Mouse (Mus musculus) stomach, embryonic 14.5 days (tissue): Measurements from ENCODE around the gene Cyb5r2. TPM values are rescaled to one million over a fixed set of nuclear protein-coding genes. Genes with fewer than 3 reads are reported as not detected.

ENCODE experiments used
- ATAC-seq: fragments of 200-750 bp; cut with Nextera tagmentation; 2 replicates; pipeline ENCODE4 v1.8.0; 2017; ENCODE audit warnings: low read depth, moderate TSS enrichment; ENCODE audit not compliant: insufficient number of reproducible peaks, insufficient read depth, low FRiP score
- H3K27ac ChIP-seq: fragments of 300-500 bp; sonication (generic); 2 replicates; pipeline ENCODE4 v1.5.1; 2014; ENCODE audit warnings: mild to moderate bottlenecking, low read length, moderate library complexity, mixed read lengths
- H3K27me3 ChIP-seq: fragments of 300-500 bp; sonication (generic); 2 replicates; pipeline ENCODE4 v1.6.1; 2014; ENCODE audit warnings: low read length, control low read depth, mixed read lengths; ENCODE audit not compliant: control insufficient read depth, insufficient read depth
- H3K36me3 ChIP-seq: fragments of 300-500 bp; sonication (generic); 2 replicates; pipeline ENCODE4 v1.6.1; 2014; ENCODE audit warnings: mild to moderate bottlenecking, control low read depth, low read length, moderate library complexity, mixed read lengths; ENCODE audit not compliant: control insufficient read depth, insufficient read depth
- H3K4me1 ChIP-seq: fragments of 300-500 bp; sonication (generic); 2 replicates; pipeline ENCODE4 v1.6.1; 2014; ENCODE audit warnings: low read length, control low read depth, mixed read lengths; ENCODE audit not compliant: control insufficient read depth, insufficient read depth
- H3K4me2 ChIP-seq: fragments of 300-500 bp; sonication (generic); replicated peaks from 2 replicates; pipeline ENCODE4 v1.6.1; 2014; ENCODE audit warnings: low read depth, low read length, control low read depth
- H3K4me3 ChIP-seq: fragments of 300-500 bp; sonication (generic); 2 replicates; pipeline ENCODE4 v1.5.1; 2014; ENCODE audit warnings: low read depth, low read length, control low read depth
- H3K9ac ChIP-seq: fragments of 300-500 bp; sonication (generic); replicated peaks from 2 replicates; pipeline ENCODE4 v1.6.1; 2014; ENCODE audit warnings: low read depth, mild to moderate bottlenecking, control low read depth, low read length, moderate library complexity, mixed read lengths
- H3K9me3 ChIP-seq: fragments of 300-500 bp; sonication (generic); 2 replicates; pipeline ENCODE4 v1.6.1; 2016; ENCODE audit warnings: low read depth, low read length, control low read depth; ENCODE audit not compliant: control insufficient read depth
- WGBS: fragments of 180-500 bp; shearing (Covaris S2); extraction: QIAGEN DNeasy Blood & Tissue Kit; methylation state at CpG from one replicate; pipeline ENCODE4 v1.1.7; 2014; 5-methylcytosine and 5-hydroxymethylcytosine counted together
- polyA plus RNA-seq: library from polyadenylated mRNA; unstranded; fragments of >200 nt; fragmentation: Nextera tagmentation; extraction: Ambion mirVana; gene quantifications from 2 replicates; pipeline ENCODE4 v1.2.1, GENCODE M21; 2014

The Cyb5r2 gene
- polyA plus RNA-seq, 1 experiment from 2014 or later = 0.12 TPM

DNA sequence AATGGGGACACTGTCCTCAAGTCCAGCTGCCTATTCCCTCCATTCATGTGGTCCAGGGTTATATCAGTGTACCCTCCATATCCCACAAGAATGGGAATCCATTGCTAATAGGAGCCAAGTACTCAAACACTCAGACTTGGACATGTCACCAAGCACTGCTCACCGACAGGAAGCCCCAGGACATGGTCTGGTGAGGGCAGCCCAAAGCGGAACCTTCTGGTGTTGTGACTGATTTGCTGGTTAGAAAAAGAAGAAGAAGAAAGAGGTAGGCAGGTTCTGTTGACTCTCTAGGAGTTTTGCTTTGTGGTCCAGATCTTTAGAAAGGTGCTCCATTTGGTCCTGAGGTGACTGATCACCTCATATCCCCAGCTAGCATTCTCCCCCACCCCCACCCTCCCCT lies 1.1 kb downstream of the Cyb5r2 start:
- no peak overlapping the region for H3K27ac ChIP-seq
- no peaks in the 10 kb centered on the region for H3K27me3 ChIP-seq
- no peaks in the 10 kb centered on the region for H3K36me3 ChIP-seq
- ATAC-seq = no peak
- no peak overlapping the region for H3K4me2 ChIP-seq
- no peaks in the 10 kb centered on the region for H3K9me3 ChIP-seq
- no peaks in the 10 kb centered on the region for H3K4me1 ChIP-seq
- no peak overlapping the region for H3K9ac ChIP-seq
- no peak overlapping the region for H3K4me3 ChIP-seq
- WGBS = 88% methylated on average over 2 of the region's 2 CpGs

DNA sequence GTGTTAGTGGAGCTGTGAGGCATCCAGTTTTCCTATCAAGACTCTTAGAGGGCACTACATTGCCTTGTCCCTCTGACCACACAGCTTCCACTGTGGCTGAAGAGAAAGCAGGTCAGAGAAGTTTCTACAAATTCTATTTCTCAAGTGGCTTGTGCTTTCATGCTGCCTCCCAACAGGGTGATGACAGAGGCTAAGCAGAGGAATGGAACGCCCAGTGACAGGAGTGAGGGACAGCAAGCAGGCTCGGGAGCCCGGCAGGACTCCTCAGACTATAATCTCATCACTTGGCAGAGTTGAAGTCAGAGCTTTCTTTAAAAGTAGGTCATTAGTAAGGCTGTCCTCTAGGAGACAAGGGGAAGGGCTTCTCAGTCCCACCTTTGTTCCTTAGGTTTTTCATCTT lies 1.9 kb downstream of the Cyb5r2 start:
- H3K9me3 ChIP-seq = no peaks in the 10 kb centered on the region
- no peaks in the 10 kb centered on the region for H3K27me3 ChIP-seq
- ATAC-seq = no peak
- H3K4me2 ChIP-seq = no peak overlapping the region
- H3K36me3 ChIP-seq = no peaks in the 10 kb centered on the region
- H3K4me3 ChIP-seq = no peak overlapping the region
- no peak overlapping the region for H3K9ac ChIP-seq
- no peaks in the 10 kb centered on the region for H3K4me1 ChIP-seq
- H3K27ac ChIP-seq = no peak overlapping the region
- 76% methylated on average over 3 of the region's 3 CpGs for WGBS

DNA sequence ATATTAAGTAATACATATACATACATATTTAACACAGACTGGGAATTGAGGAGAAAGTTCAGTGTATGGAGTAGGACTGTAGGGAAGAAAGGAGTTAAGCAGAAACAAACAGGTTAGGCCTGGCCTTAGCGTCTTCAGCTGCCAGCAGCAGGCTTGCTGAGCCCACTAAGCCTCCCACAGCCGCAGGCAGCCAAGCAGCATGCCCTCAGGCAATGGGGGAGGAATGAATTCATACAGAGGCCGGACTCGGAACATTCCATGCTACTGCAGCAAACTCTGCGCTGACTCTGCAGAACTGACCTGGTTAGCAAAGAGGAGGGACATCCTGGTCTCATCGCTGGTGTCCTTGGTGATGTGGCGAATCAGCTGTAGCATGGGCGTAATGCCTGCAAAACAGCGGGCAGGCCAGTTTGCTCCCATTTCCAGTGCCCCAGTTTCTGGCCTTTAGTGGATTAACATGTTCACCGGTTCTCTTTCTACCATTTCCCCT lies 5.8 kb downstream of the Cyb5r2 start:
- H3K4me3 ChIP-seq = no peak overlapping the region
- H3K9me3 ChIP-seq = no peaks in the 10 kb centered on the region
- ATAC-seq = no peak
- no peaks in the 10 kb centered on the region for H3K27me3 ChIP-seq
- H3K27ac ChIP-seq = no peak overlapping the region
- no peak overlapping the region for H3K9ac ChIP-seq
- no peak overlapping the region for H3K4me2 ChIP-seq
- 71% methylated on average over 10 of the region's 10 CpGs for WGBS
- no peaks in the 10 kb centered on the region for H3K4me1 ChIP-seq
- no peaks in the 10 kb centered on the region for H3K36me3 ChIP-seq

DNA sequence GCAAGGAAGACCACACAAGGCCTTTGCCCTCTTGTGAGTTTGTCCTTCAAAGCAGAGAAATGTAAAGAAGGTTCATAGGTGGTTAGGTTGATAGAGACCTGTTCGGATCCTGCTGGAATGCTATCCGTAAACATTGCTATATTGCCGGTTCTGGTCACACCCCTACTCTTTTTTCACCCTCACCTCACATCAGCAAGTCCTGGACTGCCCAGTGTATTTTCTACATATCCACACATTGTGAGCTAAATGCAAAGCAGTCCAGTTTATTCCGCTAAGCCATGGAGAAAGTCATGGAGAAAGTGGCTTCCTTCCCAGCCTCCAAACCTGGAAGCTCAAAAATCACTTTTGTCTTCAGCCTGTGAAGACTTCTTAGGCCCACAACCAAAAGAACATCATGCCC lies 8.1 kb downstream of the Cyb5r2 start:
- H3K9me3 ChIP-seq = no peaks in the 10 kb centered on the region
- no peak overlapping the region for H3K4me2 ChIP-seq
- H3K4me1 ChIP-seq = no peaks in the 10 kb centered on the region
- H3K9ac ChIP-seq = no peak overlapping the region
- ATAC-seq = no peak
- H3K4me3 ChIP-seq = no peak overlapping the region
- H3K27ac ChIP-seq = no peak overlapping the region
- no peaks in the 10 kb centered on the region for H3K27me3 ChIP-seq
- peaks cover 3% of the 10 kb centered on the region; the same call in 1 of the 2 replicates for H3K36me3 ChIP-seq
- WGBS = 75% methylated on average over 4 of the region's 4 CpGs

DNA sequence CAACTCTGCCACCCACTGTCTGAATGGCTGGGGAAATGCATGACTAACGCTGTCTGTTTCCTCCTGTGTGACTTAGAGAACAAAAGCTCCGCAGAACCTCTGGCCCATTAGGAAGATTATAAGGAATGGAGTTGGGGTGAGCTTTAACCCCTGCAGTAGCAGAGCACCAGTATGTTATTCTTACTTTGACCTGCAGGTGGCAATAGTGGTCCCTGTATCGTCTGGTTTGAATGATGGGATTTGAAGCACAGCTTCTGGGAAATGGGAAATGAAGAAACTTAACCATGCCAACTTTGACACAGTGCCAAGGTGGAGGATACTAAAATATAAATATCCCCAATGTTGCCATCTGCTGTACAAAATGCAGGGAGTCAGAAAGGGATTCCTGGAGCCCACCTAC lies 8.6 kb downstream of the Cyb5r2 start:
- Histone ChIP-seq H3K27me3 (no peaks in the 10 kb centered on the region), H3K27ac (no peak overlapping the region), H3K4me3 (no peak overlapping the region), H3K9me3 (no peaks in the 10 kb centered on the region), H3K4me2 (no peak overlapping the region), H3K9ac (no peak overlapping the region), H3K4me1 (no peaks in the 10 kb centered on the region), H3K36me3 (peaks cover 5% of the 10 kb centered on the region; the same call in 1 of the 2 replicates)
- WGBS = 11% methylated on average over 3 of the region's 3 CpGs
- ATAC-seq = no peak

DNA sequence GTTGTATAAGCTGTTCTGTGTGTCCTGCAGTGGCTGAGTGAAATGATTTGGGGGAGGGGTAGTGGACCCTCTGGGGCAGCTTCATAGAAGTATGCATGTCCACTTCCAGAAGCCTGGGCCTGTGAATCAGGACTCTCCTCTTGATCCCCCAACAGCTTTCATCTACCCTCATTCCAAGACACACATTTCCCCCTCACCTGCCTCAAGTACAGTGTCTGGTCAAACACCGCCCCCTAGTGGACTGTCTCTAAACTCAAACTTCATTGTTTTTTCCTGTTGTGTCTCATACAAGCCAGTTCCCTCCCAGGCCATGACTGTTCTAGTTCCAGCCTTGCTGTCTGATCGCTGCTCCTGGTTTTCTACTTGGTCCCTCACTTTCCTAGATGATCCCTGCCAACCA lies 9.9 kb downstream of the Cyb5r2 start:
- no peak overlapping the region for H3K4me2 ChIP-seq
- no peaks in the 10 kb centered on the region for H3K9me3 ChIP-seq
- WGBS = 12% methylated on average over 2 of the region's 2 CpGs
- H3K4me3 ChIP-seq = no peak overlapping the region
- ATAC-seq = 0 out of 2 replicates have a peak, but pooled peaks have one; percentile 2
- no peak overlapping the region for H3K27ac ChIP-seq
- peaks cover 10% of the 10 kb centered on the region; the same call in 1 of the 2 replicates for H3K36me3 ChIP-seq
- no peaks in the 10 kb centered on the region for H3K4me1 ChIP-seq
- H3K27me3 ChIP-seq = no peaks in the 10 kb centered on the region
- H3K9ac ChIP-seq = no peak overlapping the region

DNA sequence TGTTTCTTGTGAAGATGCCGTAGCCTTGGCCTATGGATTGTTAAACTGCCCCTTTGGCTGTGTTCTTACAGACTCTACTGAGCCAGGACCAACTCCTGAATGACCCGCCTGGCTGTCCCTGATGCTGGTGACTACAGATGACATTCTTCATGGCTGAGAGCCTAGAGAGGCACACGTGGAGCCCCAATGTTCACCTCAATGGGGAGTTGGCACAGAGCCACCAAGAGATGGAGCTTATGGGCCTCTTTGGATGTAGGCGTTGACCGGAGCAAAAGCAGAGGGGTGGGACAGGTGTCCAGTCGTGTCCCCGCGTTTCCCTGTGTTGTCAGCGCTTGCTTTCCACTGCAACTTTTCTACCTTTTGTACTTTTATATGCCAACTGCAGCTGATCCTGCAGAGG lies 10.4 kb downstream of the Cyb5r2 start:
- 86% methylated on average over 9 of the region's 9 CpGs for WGBS
- Histone ChIP-seq H3K4me1 (no peaks in the 10 kb centered on the region), H3K36me3 (peaks cover 11% of the 10 kb centered on the region; the same call in 1 of the 2 replicates), H3K27ac (no peak overlapping the region), H3K4me3 (no peak overlapping the region), H3K4me2 (no peak overlapping the region), H3K27me3 (no peaks in the 10 kb centered on the region), H3K9ac (no peak overlapping the region), H3K9me3 (no peaks in the 10 kb centered on the region)
- ATAC-seq = no peak

DNA sequence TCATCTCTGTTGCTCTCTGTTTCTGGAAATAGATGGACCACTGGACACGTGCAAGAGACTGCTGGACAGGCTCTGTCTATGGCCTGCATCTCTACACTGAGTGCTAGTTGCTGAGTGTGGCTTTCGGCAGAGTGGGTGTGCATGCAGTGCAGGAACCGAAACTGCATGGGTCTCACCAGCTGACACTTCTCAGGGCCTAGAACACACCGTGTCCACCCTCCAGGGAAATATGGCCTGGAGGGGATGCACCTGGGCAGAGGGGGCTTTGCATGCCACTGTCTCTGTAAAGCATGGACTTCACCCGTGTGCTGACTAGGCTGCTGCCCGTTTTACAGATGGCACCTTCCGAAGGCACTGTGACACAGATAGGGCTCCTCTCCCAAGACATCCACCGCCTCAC lies 11.8 kb downstream of the Cyb5r2 start:
- no peak for ATAC-seq
- WGBS = 91% methylated on average over 8 of the region's 8 CpGs
- no peaks in the 10 kb centered on the region for H3K27me3 ChIP-seq
- H3K36me3 ChIP-seq = peaks cover 16% of the 10 kb centered on the region
- no peaks in the 10 kb centered on the region for H3K9me3 ChIP-seq
- H3K9ac ChIP-seq = no peak overlapping the region
- no peak overlapping the region for H3K27ac ChIP-seq
- no peak overlapping the region for H3K4me3 ChIP-seq
- H3K4me2 ChIP-seq = no peak overlapping the region
- no peaks in the 10 kb centered on the region for H3K4me1 ChIP-seq

DNA sequence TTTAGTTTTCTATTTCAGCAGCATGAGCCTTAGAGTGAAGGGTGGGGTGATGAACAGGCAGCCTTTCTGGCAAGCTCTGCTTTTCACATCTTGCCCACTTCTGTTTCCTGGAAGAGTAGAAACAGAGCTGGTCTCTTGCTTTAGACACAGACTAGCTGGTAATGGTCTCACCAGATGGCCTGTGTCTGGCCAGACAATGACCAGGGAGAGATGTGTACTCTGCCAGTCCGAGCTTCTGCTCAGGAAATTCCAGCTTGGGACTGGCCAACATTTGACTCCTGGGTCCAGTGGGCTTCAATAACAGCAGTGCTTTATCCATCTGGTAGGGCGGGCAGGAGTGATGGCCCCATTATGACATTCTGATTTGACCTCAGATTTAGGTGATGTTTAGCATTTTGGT lies 12.7 kb downstream of the Cyb5r2 start:
- Histone ChIP-seq H3K9me3 (no peaks in the 10 kb centered on the region), H3K4me3 (no peak overlapping the region), H3K4me2 (no peak overlapping the region), H3K27me3 (no peaks in the 10 kb centered on the region), H3K27ac (no peak overlapping the region), H3K9ac (no peak overlapping the region), H3K36me3 (peaks cover 16% of the 10 kb centered on the region), H3K4me1 (no peaks in the 10 kb centered on the region)
- 66% methylated on average over 2 of the region's 2 CpGs for WGBS
- no peak for ATAC-seq
